Mouse (Mus musculus): ENCODE results near the gene Dapp1. TPM values are rescaled to one million over a fixed set of nuclear protein-coding genes. Genes with fewer than 3 reads are reported as not detected.
"Not testable (repeated sequence)": the region's sequence is repeated elsewhere in the genome, so short reads cannot be mapped to it uniquely, and the experiment has no call there.

The Dapp1 gene
- polyA plus RNA-seq, 1 experiment from 2014 or later: 24.0 TPM

- H3K4me3 ChIP-seq (ENCODE audit: low read depth, low read length): peak overlapping the region; percentile 62
- TF ChIP-seq CTCF (IDR thresholded peaks at IDR 0.05; ENCODE audit: low read depth): no peak
- TF ChIP-seq EP300 (optimal IDR thresholded peaks at IDR 0.05): no peak
- peak; percentile 24 for DNase-seq (ENCODE audit: low spot score)
- no peaks in the 10 kb centered on the region for H3K27me3 ChIP-seq (ENCODE audit: control insufficient read depth, insufficient read depth, low read length)
- ATAC-seq (ENCODE audit: low FRiP score, low TSS enrichment): peak; percentile 64
- H3K9me3 ChIP-seq (ENCODE audit: control insufficient read depth, low read length): no peaks in the 10 kb centered on the region
- peaks cover 4% of the 10 kb centered on the region; the same call in 1 of the 2 replicates for H3K4me1 ChIP-seq (replicated peaks; ENCODE audit: control insufficient read depth, insufficient read depth)
- WGBS: 14% methylated on average over 6 of the region's 6 CpGs
- H3K4me2 ChIP-seq (replicated peaks; ENCODE audit: low read depth): peak overlapping the region; percentile 49
- peaks cover 10% of the 10 kb centered on the region; the same call in 1 of the 2 replicates for H3K36me3 ChIP-seq (ENCODE audit: control insufficient read depth, insufficient read depth, low read length)
- peak overlapping the region; percentile 83 for H3K9ac ChIP-seq (ENCODE audit: low read length)
- H3K27ac ChIP-seq (replicated peaks): peak overlapping the region; percentile 85
Measured at GRCm38 (mm10) chr3:137918932-137919311, 62.4 kb downstream of the Dapp1 start.

GRCm38 (mm10) chr3:137918172-137918931 is 63.0 kb downstream of the Dapp1 start, which contains the start of gene Lamtor3:
Lamtor3 (plus strand) TSS chr3:137918506.
- peak within 1 kb of the TSS; percentile 83 for H3K9ac ChIP-seq (ENCODE audit: low read length)
- H3K36me3 ChIP-seq (ENCODE audit: control insufficient read depth, insufficient read depth, low read length): peaks cover 7% of the 10 kb centered on the region; the same call in 1 of the 2 replicates
- H3K9me3 ChIP-seq (ENCODE audit: control insufficient read depth, low read length): no peaks in the 10 kb centered on the region
- DNase-seq (ENCODE audit: low spot score): peak; percentile 93
- H3K4me2 ChIP-seq (replicated peaks; ENCODE audit: low read depth): peak within 1 kb of the TSS; percentile 49
- under 1% methylated on average over 46 of the region's 47 CpGs for WGBS
- TF ChIP-seq EP300 (optimal IDR thresholded peaks at IDR 0.05) (peak; percentile 70), CTCF (IDR thresholded peaks at IDR 0.05; ENCODE audit: low read depth) (peak; percentile 21)
- peak; percentile 95 for ATAC-seq (ENCODE audit: low FRiP score, low TSS enrichment)
- peak within 1 kb of the TSS; percentile 62 for H3K4me3 ChIP-seq (ENCODE audit: low read depth, low read length)
- H3K27me3 ChIP-seq (ENCODE audit: control insufficient read depth, insufficient read depth, low read length): no peaks in the 10 kb centered on the region
- peak within 1 kb of the TSS; percentile 85 for H3K27ac ChIP-seq (replicated peaks)
- peaks cover 4% of the 10 kb centered on the region; the same call in 1 of the 2 replicates for H3K4me1 ChIP-seq (replicated peaks; ENCODE audit: control insufficient read depth, insufficient read depth)

- Histone ChIP-seq H3K9ac (ENCODE audit: low read length) (peak overlapping the region; percentile 32), H3K36me3 (ENCODE audit: control insufficient read depth, insufficient read depth, low read length) (peaks cover 7% of the 10 kb centered on the region; the same call in 1 of the 2 replicates)
- ATAC-seq (ENCODE audit: low FRiP score, low TSS enrichment): no peak
Measured at GRCm38 (mm10) chr3:137917694-137918171, 63.6 kb downstream of the Dapp1 start.

GRCm38 (mm10) chr3:137914567-137914966 is 66.8 kb downstream of the Dapp1 start:
- H3K27me3 ChIP-seq (ENCODE audit: control insufficient read depth, insufficient read depth, low read length); ATAC-seq (ENCODE audit: low FRiP score, low TSS enrichment); DNase-seq (ENCODE audit: low spot score); H3K4me2 ChIP-seq (replicated peaks; ENCODE audit: low read depth); H3K27ac ChIP-seq (replicated peaks); H3K9me3 ChIP-seq (ENCODE audit: control insufficient read depth, low read length); H3K4me1 ChIP-seq (replicated peaks; ENCODE audit: control insufficient read depth, insufficient read depth); H3K9ac ChIP-seq (ENCODE audit: low read length); H3K4me3 ChIP-seq (ENCODE audit: low read depth, low read length); H3K36me3 ChIP-seq (ENCODE audit: control insufficient read depth, insufficient read depth, low read length): not testable (repeated sequence)
- WGBS: no CpG with 5 or more reads among the region's 1 CpGs

More at GRCm38 (mm10) chr3:137917694-137918171, 63.6 kb downstream of the Dapp1 start:
- peak overlapping the region; percentile 49 for H3K4me2 ChIP-seq (replicated peaks; ENCODE audit: low read depth)
- peaks cover 4% of the 10 kb centered on the region; the same call in 1 of the 2 replicates for H3K4me1 ChIP-seq (replicated peaks; ENCODE audit: control insufficient read depth, insufficient read depth)
- peak overlapping the region; percentile 66 for H3K27ac ChIP-seq (replicated peaks)
- no peak for TF ChIP-seq CTCF (IDR thresholded peaks at IDR 0.05; ENCODE audit: low read depth)
- no peak for TF ChIP-seq EP300 (optimal IDR thresholded peaks at IDR 0.05)
- H3K9me3 ChIP-seq (ENCODE audit: control insufficient read depth, low read length): no peaks in the 10 kb centered on the region
- DNase-seq (ENCODE audit: low spot score): no peak
- peak overlapping the region; percentile 62 for H3K4me3 ChIP-seq (ENCODE audit: low read depth, low read length)
- H3K27me3 ChIP-seq (ENCODE audit: control insufficient read depth, insufficient read depth, low read length): no peaks in the 10 kb centered on the region
- whole genome bisulfite sequencing: 21% methylated on average over 12 of the region's 12 CpGs

- no peaks in the 10 kb centered on the region for H3K9me3 ChIP-seq (ENCODE audit: control insufficient read depth, low read length)
- 34% methylated on average over 2 of the region's 2 CpGs for WGBS
- no peak for DNase-seq (ENCODE audit: low spot score)
- H3K4me1 ChIP-seq (replicated peaks; ENCODE audit: control insufficient read depth, insufficient read depth): peaks cover 4% of the 10 kb centered on the region; the same call in 1 of the 2 replicates
- no peak overlapping the region for H3K4me3 ChIP-seq (ENCODE audit: low read depth, low read length)
- H3K9ac ChIP-seq (ENCODE audit: low read length): no peak overlapping the region
- H3K27ac ChIP-seq (replicated peaks): no peak overlapping the region
- no peaks in the 10 kb centered on the region for H3K36me3 ChIP-seq (ENCODE audit: control insufficient read depth, insufficient read depth, low read length)
- no peak overlapping the region for H3K4me2 ChIP-seq (replicated peaks; ENCODE audit: low read depth)
- TF ChIP-seq CTCF (IDR thresholded peaks at IDR 0.05; ENCODE audit: low read depth): no peak
- no peak for TF ChIP-seq EP300 (optimal IDR thresholded peaks at IDR 0.05)
- peak; percentile 99 for ATAC-seq (ENCODE audit: low FRiP score, low TSS enrichment)
- H3K27me3 ChIP-seq (ENCODE audit: control insufficient read depth, insufficient read depth, low read length): no peaks in the 10 kb centered on the region
Measured at GRCm38 (mm10) chr3:137913093-137913492, 68.3 kb downstream of the Dapp1 start.

- TF ChIP-seq EP300 (optimal IDR thresholded peaks at IDR 0.05) (no peak), CTCF (IDR thresholded peaks at IDR 0.05; ENCODE audit: low read depth) (no peak)
- WGBS: 66% methylated on average over 10 of the region's 10 CpGs
- no peak overlapping the region for H3K27ac ChIP-seq (replicated peaks)
- H3K9me3 ChIP-seq (ENCODE audit: control insufficient read depth, low read length): no peaks in the 10 kb centered on the region
- DNase-seq (ENCODE audit: low spot score) (no peak), ATAC-seq (ENCODE audit: low FRiP score, low TSS enrichment) (no peak)
- H3K36me3 ChIP-seq (ENCODE audit: control insufficient read depth, insufficient read depth, low read length): peaks cover 6% of the 10 kb centered on the region; the same call in 1 of the 2 replicates
- H3K4me2 ChIP-seq (replicated peaks; ENCODE audit: low read depth): no peak overlapping the region
- H3K9ac ChIP-seq (ENCODE audit: low read length): no peak overlapping the region
- H3K4me3 ChIP-seq (ENCODE audit: low read depth, low read length): no peak overlapping the region
- H3K4me1 ChIP-seq (replicated peaks; ENCODE audit: control insufficient read depth, insufficient read depth): no peaks in the 10 kb centered on the region
- H3K27me3 ChIP-seq (ENCODE audit: control insufficient read depth, insufficient read depth, low read length): no peaks in the 10 kb centered on the region
Measured at GRCm38 (mm10) chr3:137900149-137900548, 81.2 kb downstream of the Dapp1 start.

Measured in stomach, postnatal 0 days (tissue).